Mouse (Mus musculus) ovary, postnatal 36 days (tissue): ENCODE results near the gene Zfp574.
"Not testable (repeated sequence)": the region's sequence is repeated elsewhere in the genome, so short reads cannot be mapped to it uniquely, and the experiment has no call there.

ENCODE experiments used
- DNase-seq: peaks from one replicate; pipeline ENCODE4 v3.0.0; 2022; ENCODE audit warnings: low spot score, mixed read lengths

Gene Zfp574

DNA sequence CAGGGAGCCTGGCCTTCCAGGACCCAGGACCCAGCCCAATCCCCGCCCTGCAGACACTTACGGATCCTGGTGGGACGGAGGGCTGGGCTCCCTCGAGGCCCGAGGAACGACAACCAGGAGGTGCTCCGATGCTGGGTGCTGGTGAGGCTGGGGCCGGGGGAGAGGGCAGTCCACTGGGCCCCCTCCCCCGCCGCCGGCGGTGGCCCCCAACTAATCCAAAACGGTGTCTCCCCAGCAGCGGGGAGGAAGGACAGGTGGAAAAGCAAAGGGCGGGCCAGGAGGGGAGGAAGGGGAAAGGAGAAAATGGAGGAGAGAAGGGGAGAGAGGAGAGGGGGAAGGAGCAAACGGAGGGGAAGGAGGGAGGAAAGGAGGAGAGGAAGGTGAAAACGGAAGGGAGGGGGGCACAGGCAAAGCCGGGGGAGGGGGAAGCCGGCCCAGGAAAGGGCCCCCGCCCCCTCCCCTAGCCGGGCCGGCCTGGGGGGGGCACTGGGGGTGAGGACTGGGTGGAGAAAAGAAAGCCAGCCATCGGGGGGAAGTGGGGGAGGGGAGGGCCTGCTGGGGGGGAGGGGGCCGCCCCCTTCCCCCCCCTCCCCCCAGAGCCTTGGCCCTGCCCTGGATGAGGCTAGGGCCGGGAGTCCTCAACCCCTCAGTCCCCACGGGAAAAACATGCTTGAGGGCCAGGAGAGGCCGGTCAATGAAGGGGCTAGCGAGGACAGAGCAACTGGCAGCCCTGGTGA is at the start of gene Zfp574, which contains the start of gene Grik5:
Zfp574 (plus strand) TSS at position 589 of the 737 bp plus-strand sequence.
Grik5 (minus strand) TSS at position 368 of the 737 bp plus-strand sequence.
- DNase-seq: no peak

DNA sequence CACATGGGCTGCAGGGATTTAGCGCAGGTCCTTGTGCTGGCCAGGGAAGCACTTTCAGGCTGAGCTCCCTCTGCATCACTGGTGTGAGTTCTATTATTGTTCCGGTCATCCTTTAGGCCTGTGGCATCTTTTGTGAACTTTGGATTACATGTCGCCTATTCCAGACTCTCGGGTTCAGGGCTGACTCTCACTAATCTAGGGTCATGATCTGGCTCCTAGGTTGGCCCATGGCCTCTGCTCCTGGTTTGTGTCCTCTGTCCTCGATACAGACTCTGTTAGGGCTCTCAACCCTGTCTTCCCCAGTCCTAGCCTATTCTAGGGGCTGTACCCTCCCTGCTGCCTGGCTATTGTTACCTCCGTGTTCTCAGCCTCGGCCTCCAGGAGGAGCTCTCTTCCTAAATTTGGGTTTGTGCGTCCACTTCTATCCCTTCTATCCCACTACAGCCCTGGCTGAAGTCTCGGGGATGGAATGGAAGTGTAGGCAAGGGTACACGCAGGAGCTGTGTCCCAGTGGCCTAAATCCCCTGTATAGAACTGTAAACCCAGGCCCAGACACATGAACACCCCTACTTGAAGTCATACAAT is 46.4 kb upstream of the Zfp574 start:
- peak; percentile 26 for DNase-seq

DNA sequence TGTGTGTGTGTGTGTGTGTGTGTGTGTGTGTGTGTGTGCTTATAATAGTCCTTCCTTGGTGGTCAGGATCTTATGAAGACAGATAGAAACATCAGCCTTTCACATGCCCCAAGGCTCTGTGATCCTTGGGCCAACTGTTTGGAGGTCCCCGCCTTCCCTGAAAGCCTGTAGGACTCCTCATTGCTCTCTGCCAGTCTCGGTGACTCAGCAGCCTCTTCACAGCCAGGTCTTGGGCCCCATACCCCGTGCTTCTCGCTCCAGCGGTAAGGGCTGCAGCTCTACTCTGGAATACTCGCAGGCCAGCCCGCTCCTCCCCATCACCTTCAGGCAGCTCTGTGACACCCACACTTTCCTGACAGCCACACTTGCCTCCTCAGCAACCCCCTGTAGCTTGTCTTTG is 45.9 kb upstream of the Zfp574 start:
- no peak for DNase-seq

DNA sequence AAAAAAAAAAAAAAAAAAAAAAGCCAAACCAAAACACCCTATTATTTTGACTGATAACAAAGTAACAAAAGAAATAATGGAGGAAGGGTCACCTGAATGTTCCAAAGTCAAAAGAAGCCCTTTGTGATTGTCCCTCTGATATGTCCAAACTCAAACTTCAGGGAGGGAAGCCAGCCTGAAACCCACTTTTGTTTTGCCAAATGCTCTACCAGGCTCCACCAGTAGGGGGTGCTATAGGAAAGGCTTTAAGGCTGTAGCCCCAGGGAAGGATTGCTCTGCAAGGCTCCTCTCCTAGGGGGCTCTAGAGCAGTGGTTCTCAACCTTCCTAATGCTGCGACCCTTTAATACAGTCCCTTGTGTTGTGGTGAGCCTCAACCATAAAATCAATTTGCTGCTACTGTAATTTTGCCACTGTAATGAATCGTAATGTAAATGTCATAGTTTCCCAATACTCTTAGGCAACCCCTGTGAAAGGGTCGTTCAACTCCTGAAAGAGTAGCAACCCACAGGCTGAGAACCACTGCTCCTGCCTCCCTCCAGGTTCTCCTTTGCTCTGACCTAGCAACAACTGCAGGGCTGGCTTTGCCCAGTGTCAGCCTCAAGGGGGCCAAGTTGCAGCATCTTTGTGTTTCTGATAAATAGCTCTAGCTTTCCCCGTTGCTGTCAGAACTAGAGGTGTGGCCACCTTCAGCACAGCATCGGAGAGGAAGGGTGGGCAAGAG is 42.2 kb upstream of the Zfp574 start:
- peak; percentile 55 for DNase-seq

- DNase-seq: no peak
Observed at GRCm38 (mm10) chr7:25031528-25031927, 40.8 kb upstream of the Zfp574 start.

- DNase-seq: no peak
Observed at GRCm38 (mm10) chr7:25034796-25035195, 37.6 kb upstream of the Zfp574 start.

DNA sequence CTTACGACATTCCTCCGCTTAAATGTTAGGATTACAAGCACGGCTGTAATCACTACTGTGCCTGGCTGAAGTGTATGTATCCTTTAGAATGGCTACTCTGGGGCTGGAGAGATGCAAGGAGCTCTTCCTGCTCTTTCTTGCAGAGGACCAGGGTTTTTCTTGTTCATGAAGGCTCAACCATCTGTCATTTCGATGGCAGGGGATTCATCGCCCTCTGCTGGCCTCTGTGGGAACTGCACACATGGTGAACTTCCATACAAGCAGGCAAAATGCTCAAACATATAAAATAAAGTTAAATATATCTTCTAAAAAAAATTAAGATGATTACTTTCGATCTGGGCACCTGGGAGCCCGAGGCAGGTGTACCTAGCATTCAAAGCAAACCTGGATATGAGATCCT is 36.5 kb upstream of the Zfp574 start:
- peak; percentile 51 for DNase-seq

GRCm38 (mm10) chr7:25041921-25042320 is 30.4 kb upstream of the Zfp574 start:
- DNase-seq: no peak

DNA sequence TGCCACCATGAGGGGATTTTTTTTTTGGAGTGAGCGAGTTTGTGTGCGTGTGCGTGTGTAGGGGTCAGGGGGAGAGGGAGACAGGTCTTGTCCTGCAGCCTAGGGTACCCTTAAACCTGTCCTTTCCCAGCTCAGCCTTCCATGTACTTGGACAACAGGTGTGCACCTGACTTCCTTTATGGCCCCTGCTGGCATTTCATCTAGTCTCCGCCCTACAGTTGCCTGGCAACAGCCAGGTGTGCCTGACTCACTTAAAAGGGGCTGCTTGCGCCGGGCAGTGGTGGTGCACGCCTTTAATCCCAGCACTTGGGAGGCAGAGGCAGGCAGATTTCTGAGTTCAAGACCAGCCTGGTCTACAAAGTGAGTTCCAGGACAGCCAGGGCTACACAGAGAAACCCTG is 27.8 kb upstream of the Zfp574 start:
- DNase-seq: not testable (repeated sequence)

- DNase-seq: no peak
Observed at GRCm38 (mm10) chr7:25047363-25047762, 25.0 kb upstream of the Zfp574 start.

- DNase-seq: no peak
Observed at GRCm38 (mm10) chr7:25049295-25049930, 23.0 kb upstream of the Zfp574 start.

GRCm38 (mm10) chr7:25052587-25052986 is 19.8 kb upstream of the Zfp574 start:
- DNase-seq: no peak

DNA sequence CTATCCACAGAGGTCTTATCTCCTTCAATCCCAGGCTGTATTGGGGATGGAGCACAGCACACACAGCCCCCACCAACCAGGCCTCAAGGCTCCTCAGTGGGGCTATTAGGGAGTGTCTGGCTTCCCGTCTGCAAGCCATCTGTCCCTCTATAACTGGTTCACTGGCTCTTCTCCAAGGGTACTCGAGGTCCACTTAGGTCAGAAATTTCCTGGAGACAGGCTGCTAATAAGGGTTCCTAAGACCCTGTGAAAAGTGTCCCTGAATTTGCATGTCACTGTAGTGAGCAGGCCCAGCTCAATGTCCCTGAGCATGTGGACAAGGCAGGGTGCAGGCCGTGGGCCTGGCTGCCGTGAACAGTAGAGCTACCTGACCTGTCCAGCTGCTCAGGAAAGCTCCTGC is 15.4 kb upstream of the Zfp574 start:
- no peak for DNase-seq

GRCm38 (mm10) chr7:25057888-25058287 is 14.5 kb upstream of the Zfp574 start:
- no peak for DNase-seq

GRCm38 (mm10) chr7:25058394-25058793 is 14.0 kb upstream of the Zfp574 start:
- no peak for DNase-seq

GRCm38 (mm10) chr7:25058836-25059235 is 13.5 kb upstream of the Zfp574 start:
- no peak for DNase-seq

- no peak for DNase-seq
Observed at GRCm38 (mm10) chr7:25063346-25063745, 9.0 kb upstream of the Zfp574 start.

GRCm38 (mm10) chr7:25063900-25064299 is 8.5 kb upstream of the Zfp574 start:
- DNase-seq: no peak

GRCm38 (mm10) chr7:25067338-25067737 is 5.0 kb upstream of the Zfp574 start:
- DNase-seq: no peak

- no peak for DNase-seq
Observed at GRCm38 (mm10) chr7:25067909-25068656, 4.3 kb upstream of the Zfp574 start.

GRCm38 (mm10) chr7:25068724-25069123 is 3.6 kb upstream of the Zfp574 start:
- DNase-seq: no peak
